Mouse (Mus musculus): ENCODE measurements at regions not wholly inside any gene's neighbourhood (a gene's known extent, or its start where the extent isn't known, plus 50 kb on each side); places are given as distances from the start of the nearest gene placed in this dataset.

DNA sequence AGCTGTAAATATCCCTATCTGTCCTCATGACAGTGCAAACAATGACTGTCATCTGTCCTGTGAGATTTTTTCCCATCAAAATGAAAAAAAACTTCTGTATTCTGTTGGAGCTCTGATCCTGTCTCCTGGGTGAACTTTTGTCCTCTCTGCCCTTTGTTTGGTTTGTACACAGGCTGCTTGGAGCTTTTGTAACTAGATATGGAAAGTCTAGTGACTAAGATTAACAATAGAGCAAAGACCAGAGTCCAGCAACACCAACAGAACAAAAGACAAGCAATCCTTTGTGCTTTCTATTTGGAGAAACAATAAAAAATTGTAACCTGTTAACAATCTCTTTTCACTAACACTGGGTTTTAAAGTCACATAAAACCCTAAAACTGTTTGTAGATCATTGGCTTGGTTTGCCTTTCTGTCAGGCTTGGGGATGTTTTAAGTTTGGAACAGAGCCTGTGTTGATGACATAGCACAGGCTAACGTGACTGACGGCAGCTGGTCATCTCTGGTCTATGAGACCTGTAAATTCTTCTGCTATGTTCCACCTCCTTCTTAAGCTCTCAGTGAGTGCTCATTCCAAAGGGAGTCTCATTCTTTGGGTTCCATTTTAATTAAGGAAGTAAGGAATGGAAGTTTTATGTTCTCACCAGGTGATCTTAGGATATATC is 219.8 kb downstream of the Gm9733 start:
- DNase-seq (ENCODE audit: low read depth) = no peak

DNA sequence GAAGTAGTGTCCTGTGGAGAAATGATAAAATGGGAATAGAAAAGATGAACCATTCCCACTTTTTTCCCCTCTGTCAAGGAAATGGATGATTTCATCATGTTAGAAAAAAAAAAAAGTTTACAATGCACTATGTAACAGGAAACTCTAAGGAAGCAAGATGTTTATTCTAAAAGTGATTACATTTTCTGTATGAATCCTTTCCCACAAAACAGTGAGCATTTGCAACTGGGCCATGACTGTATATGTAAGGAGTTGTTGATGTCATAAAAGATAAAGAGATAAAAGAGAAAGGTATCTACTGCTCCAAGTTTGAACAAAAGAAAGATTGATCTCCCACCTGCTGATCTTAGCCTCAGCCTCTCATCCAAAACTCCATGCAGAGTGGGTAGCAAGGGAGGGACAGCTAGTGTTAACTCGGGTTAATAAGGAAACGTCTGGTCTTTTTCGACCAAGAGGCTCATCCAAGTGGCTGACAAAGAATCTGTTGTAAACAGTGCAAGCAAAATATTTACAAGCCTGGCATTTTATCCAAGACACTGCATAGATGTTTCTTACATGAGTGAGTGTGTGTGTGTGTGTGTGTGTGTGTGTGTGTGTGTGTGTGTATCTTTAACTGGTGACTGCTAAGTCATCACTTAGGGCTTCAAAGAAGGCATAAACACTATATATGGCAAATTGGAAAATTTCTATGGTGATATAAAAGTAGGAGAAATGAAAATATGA is 213.3 kb downstream of the Gm9733 start:
- DNase-seq (ENCODE audit: low read depth) = peak; percentile 26

DNA sequence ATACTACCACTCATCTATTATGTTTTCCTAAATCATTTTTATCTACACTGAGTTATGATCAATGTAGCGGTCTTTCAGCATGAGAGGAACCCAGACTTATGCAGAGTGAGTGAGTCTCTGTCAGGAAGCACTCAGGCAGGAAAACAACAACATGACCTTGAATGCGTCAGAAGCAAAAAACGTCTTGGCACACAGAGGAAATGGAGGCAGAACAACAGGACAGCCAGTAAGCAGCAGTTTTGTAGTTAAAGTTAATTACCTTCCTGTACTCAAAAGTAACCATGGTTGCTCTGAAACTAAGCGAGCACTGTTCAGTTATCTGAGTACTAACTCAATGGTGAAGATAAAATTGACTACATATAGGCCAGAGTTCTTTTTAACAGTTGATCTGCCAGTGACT is 205.4 kb downstream of the Gm9733 start:
- DNase-seq (ENCODE audit: low read depth) = peak; percentile 67

DNA sequence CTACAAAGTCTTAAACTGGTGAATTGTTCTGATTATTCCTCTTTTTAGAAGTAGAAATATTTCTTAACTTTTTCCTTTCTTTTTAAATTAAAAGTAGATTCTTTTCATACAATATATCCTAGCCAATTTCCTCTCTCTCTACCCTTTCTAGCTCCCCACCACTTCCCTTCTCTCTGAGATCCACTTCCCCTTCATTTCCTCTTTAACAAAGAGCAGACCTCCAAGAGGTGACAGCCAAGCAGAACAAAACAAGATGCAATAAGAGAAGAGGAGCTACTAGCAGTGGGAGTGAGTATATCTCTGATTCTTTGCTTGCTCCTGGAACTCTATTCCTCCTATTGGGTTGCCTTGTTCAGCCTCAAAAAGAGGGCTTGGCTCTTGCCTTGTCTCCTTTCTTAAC is 203.7 kb downstream of the Gm9733 start:
- peak; percentile 45 for DNase-seq (ENCODE audit: low read depth)

DNA sequence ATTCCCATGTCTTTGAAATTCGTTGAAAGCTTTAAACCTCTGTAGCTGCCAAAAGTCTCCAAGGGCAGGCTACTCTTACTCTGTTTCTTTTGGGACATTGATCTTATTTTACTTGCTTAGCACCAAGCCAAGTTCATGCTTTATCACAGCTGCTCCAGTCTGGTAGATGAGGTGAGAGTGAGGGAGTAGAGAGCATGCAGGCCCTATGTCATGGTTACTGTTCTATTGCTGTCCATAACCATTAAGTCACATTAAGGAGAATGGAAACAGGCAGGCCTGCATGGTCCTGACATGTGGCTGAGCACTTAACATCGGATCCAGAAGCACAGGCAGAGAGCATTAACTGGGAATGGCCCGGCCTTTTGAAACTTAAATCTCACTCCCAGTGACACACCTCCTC is 203.1 kb downstream of the Gm9733 start:
- DNase-seq (ENCODE audit: low read depth) = no peak

DNA sequence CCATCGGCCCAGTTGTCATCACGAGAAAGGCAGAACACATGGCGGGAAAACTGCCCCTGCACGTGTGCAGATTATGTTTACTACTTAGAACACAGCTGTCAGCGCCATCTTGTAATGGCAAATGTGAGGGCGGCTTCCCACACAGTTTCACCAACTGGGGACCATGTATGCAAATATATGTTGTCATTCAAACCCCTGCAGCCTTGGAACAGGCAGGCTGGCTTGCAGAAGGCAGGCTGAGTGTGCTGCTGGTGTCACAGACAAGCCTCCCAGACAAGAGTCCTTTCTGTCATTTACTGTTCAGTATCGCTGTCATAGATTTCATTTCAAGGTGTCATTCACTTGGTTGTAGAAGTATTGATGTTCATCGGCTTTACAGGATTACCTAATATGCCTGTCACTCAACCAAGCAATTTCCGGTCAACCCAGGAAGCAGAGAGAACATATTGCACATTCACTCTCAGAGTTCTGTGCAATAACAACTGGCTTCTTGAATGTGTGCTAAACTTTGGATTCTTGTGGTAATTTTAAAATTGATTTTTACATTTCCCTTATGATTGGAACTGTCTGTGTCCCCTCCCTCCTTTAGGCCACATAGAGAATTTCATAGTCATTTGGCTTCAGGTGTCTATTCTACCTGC is 202.3 kb downstream of the Gm9733 start:
- no peak for DNase-seq (ENCODE audit: low read depth)

DNA sequence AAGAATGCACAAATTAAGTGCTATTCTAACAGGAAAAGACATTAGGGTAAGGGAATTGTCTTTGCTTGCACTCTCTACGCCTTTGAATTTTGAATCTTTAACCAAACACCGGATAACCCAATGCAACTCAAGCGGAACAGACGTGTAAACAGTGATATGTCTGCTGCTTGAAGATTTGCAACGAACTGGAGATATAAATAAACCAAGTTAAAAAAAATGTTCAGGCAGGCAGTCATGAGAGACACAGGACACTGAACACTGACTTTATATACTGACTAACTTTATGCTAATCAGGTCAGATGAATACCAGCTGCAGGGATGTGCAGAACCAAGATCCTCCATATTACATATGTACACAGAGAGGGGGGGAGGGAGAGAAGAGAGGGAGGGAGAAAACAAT is 200.0 kb downstream of the Gm9733 start:
- no peak for DNase-seq (ENCODE audit: low read depth)

DNA sequence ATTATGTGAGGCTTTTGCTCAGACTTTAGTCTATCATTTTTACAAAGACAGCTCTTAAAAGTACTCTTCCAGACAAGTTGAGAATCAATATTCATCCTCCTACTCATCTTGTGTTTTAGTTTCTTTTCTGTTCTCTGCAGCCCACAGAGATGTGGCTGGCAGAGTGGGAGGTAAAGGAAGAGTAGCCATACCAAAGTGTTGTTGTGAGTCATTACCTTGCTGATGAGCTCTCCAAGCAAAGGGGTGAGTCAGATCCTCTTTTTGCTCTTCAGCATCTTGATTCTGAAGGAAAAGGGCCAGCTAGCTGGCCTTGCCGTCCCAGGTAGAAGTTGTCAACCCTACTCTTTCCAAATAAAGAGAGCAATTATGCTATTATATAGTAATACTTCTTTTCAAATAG is 192.6 kb downstream of the Gm9733 start:
- DNase-seq (ENCODE audit: low read depth) = peak; percentile 81

DNA sequence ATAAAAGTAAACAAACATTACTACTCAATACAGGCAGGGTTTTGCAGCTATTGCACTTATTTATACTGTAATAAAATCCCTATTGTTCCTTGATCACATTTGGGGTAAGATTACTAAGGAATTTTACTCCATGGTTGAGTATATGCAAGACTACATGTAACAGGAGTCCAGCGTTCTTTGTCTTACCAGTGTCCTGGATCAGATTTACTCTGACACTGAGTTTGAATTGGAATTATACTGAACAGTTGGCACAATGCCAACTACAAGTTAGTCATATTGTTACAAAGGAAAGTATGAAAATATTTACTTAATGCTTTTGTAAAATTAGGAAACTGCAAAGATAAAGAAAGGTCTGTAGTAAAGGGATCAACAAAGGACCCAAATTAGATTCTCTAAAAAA is 178.4 kb downstream of the Gm9733 start:
- DNase-seq (ENCODE audit: low read depth) = peak; percentile 20

DNA sequence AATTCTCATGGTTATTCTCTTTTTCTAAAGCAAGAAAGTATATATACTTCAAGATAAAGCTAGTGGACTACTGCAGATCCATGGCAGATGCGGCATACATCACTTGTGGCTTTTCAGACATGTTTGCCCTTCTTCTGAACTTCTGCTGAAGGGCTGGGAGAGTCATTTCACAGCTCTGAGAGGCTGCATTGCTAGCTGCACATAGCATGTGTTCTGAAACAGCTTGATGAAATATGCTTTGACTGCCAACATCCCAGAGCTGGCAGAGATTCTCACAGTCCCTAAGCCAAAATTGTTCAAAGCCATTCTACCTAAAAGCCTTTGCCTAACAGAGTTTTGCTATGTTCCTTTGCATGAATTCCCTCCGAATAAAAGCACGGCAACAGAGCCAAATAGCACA is 177.9 kb downstream of the Gm9733 start:
- DNase-seq (ENCODE audit: low read depth) = no peak

DNA sequence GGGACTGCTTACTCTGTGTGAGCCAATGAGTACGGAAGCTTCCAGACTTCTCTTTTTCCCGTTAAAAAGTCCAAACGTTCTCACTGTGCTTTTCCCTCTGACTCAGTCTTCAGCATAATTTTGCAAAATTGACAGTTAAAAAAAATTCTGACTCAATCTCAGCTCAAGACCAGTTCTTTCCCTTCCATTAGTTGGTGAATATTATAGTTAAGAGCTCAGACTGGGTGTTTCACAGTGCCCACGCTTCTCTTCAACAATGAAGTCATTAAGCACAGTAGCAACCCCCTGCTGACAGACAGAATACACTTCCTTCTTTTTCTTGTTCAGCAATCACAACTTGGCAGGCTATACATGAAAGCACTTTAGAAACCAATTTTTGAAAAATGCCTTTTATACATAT is 175.4 kb downstream of the Gm9733 start:
- peak; percentile 6 for DNase-seq (ENCODE audit: low read depth)

DNA sequence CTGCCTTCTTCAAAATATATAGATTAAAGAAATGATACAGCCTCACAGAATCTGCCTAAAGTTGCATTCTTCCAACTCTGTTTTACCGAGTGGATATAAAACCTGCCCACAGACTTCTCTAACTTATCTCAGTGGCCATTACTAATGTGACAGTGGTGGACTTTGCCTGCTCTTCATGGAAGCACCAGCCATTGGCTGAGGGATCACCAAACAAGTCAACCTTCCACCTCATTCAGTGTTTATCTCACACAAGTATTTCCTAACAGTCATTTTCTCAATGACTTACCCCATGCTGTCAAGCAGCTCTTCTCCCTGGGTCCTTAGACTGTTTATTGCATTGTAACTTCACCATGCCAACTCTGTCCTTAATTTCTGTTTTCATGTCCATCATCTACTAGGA is 174.3 kb downstream of the Gm9733 start:
- no peak for DNase-seq (ENCODE audit: low read depth)

DNA sequence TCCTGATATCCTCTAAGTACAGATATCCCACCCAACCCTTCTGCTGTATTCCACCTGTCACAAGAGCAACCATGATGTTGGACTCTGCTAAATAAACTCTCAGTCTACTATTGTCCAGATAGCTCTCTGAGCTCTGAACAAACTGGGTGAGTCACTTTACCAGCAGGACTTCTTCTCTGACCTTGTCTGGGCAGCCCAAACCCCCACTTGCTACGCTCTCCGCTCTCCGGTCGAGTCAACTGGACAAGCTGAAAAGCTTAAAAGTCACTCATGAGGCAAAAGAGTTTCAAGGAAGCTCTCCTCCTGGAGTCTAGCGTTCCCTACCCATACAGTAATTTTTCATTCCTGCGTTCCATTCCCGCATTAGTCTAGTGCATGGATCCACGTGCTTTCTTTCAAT is 173.2 kb downstream of the Gm9733 start:
- no peak for DNase-seq (ENCODE audit: low read depth)

DNA sequence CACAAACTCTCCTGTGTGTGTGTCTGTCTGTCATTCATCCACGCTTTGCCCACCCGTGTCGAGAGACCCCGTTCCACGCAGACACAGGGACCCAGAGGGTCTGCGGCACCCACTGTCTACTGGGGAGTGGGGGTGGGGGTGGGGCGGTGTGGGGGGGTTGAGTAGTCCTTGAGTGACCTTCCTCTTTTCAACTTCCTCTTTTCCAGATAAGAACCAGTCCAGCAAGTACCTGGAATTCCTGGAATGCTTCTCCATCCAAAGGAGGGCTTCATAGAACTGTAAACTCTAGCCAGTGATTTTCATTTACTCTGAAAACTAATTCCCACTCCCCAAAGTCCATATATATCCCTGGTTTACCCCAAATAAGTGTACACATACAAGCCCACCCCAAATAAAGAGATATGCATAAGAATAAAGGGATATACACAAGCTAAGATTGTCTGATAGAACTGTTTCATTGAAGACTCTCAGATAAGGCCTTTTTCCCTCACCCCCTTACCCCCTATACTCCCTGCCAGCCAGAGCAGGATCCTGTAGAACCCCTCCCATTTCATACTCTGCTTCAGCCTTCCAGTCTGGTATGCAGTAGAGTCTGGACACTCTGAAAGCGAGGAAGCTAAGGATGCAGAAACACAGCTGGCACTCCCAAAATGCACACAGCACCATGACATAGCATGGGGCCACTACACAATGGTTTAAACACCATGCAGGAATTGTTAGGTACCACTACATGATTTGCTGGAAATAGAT is 172.0 kb downstream of the Gm9733 start:
- DNase-seq (ENCODE audit: low read depth) = no peak

DNA sequence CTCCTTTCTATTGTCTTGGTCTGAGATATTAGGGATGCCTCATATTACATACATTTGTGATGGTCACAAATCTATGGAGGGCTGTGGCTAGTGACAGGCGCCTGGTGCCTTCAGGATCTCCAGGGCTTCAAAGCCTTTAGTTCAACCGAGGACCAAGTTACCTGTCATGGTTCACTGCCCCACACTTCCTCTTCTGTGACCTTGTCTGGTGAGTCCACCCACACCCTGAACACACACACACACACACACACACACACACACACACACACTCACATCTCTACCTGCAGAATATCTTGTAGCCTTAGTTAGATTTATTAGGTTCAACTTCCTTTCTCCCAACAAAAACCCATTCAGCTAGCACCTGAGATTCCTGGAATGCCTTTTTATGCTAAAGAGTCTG is 156.3 kb downstream of the Gm9733 start:
- no peak for DNase-seq (ENCODE audit: low read depth)

DNA sequence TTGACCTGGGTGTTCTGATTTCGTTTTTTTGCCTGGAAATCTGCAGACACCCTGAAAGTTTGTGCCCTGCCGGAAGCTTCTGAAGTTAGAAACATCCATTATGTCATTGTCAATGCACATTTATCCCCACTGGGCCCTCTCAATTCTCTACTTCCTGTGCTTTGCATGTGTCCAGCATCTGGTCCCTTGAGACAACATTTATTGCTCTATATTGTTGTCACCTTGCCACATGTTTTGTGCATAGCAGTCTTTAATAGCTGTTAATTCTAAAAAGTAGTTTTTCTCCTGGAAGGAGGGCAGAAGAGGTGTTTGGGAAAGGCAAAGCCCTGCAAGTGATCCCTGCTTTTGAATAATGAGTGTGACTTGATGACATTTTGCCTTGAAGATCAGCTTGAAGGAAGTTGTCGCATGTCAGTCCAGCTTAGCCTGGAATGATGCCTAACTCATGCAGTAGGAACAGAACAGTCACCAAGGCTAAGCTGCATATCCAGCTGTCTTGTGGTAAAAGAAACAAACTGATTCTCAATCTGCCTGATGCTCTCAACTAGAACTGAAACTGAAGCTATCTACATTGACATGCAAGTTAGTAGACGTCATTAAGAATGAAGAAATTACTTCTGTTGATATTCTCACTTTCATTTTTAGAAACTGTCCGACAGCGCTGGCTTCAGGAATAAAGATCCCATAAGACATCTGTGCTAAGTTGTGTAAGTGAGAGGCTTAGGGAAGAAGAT is 152.9 kb downstream of the Gm9733 start:
- DNase-seq (ENCODE audit: low read depth) = no peak

DNA sequence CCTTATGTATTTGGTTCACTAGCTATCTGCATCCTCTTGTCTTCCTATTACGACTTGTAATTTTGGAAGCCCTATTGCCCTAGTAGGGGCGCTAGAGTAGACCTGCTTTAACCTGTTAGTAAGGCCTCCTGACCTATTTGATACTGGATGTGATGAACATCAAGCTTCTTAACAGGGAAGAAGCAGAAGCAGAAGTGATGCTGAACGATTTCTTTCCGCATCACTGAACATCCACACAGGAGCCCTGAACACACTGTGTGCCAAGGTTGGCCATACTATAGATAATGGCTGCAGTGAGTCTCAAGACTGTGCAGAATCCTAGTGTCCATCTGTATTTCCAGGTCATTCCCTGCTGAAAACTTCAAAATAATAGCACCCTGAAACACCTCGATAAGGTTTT is 151.0 kb downstream of the Gm9733 start:
- no peak for DNase-seq (ENCODE audit: low read depth)

DNA sequence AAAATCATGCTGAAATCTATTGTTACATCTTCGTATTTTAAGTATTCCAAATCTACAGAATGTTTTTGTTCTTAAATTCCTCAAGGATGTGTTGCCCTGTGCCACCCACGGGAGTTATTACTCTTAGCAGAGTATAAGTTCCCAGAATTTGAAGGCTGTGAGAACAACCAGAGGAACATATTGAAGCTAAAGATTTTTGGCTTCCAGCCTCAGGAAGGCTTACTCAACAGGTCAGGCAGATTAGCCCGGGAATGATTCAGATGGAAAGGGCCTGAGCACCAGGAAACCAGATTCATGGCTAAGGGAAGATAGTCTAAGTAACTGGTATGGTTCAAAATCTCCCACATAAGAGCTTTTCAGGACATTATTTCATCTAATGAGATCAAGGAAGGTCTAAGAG is 145.4 kb downstream of the Gm9733 start:
- no peak for DNase-seq (ENCODE audit: low read depth)

DNA sequence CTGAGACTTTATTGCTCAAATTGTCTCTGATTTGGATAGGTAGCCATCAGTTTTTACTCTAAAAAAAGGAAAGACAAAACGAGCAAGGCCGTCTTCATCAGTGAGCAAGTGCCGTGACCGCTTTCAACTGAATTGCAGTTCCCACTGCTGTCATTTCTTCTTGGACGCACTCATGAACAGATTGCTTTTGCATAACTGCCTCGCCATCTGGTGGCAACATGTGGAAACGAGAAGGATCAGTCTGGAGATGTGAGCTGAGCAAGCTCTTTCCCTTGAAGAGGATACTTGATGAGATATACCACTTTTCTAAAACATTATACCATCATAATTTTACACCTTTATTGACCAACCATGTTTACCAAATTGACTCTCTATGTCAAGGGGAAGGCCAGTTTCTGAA is 137.7 kb downstream of the Gm9733 start:
- DNase-seq (ENCODE audit: low read depth) = peak; percentile 91

DNA sequence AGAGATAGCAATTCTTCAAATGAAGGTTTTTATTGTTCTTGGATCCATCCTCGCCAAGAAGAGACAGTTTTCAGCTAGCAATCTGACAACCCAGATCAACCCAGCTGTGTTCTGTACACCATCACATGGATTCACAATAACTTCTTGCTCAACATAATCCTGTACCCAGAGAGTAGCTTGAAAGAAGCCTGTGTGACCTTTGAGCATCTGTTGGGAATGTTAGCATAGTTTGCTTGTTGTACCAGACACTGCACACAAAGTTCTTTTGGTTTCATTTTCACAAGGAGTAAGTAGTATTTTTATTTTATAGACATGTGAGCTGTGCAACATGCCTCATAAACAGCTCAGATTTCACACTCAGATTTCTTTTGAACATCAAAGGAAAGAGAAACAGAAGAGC is 136.0 kb downstream of the Gm9733 start:
- peak; percentile 33 for DNase-seq (ENCODE audit: low read depth)

DNA sequence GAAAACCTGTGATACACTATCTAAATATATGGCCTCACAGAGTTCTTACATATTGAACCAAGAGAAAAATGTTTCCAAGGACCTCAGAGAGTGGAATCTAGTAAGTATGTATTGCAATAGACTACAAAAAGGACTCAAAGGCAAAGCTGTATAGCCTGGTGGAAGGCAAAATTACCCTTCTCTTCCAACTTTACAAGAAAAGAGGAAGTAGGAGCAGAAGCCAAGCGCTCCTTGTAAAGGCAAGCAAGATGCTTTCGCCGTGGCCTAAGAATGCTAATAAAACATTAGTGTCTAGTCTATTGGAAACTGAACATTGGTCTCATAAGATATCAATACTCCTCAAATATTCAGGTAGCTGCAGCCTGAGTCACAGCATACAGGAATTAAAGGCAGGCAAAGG is 134.0 kb downstream of the Gm9733 start:
- peak; percentile 40 for DNase-seq (ENCODE audit: low read depth)

DNA sequence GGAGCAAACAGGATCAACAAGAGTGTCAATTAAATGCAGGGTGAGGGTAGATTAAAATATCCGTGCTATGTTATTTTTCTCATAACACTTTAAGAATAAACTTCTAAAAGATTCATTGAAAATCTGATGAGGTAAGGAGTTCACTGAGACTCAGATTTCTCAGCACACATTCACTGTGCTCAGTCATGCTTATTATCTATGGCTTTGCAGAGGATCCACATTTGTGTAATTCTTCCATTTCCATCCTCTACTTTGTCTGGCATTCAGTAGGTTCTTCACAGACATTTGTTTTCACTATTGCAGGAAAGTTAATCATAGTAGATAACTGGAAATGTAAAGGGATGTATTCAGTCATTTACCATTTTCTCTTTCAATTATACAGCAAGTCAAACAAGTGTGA is 131.8 kb downstream of the Gm9733 start:
- DNase-seq (ENCODE audit: low read depth) = no peak

All from 416B (cell line).